Mouse (Mus musculus) intestine, embryonic 16.5 days (tissue): Measurements from ENCODE around the gene Sept10. TPM values are rescaled to one million over a fixed set of nuclear protein-coding genes. Genes with fewer than 3 reads are reported as not detected.
"Not testable (repeated sequence)": the region's sequence is repeated elsewhere in the genome, so short reads cannot be mapped to it uniquely, and the experiment has no call there.

ENCODE experiments used
- ATAC-seq: fragments of 200-750 bp; cut with Nextera tagmentation; 2 replicates; pipeline ENCODE4 v1.8.0; 2017; ENCODE audit warnings: moderate TSS enrichment, moderate library complexity
- H3K27ac ChIP-seq: fragments of 300-500 bp; sonication (generic); 2 replicates; pipeline ENCODE4 v1.5.1; 2014; ENCODE audit warnings: mild to moderate bottlenecking, low read length
- H3K27me3 ChIP-seq: fragments of 300-500 bp; sonication (generic); replicated peaks from 2 replicates; pipeline ENCODE4 v1.6.1; 2014; ENCODE audit warnings: low read length, control low read depth, mixed read lengths; ENCODE audit not compliant: control insufficient read depth, insufficient read depth
- H3K36me3 ChIP-seq: fragments of 300-500 bp; sonication (generic); 2 replicates; pipeline ENCODE4 v1.6.1; 2014; ENCODE audit warnings: low read length, control low read depth; ENCODE audit not compliant: control insufficient read depth, insufficient read depth
- H3K4me1 ChIP-seq: fragments of 300-500 bp; sonication (generic); 2 replicates; pipeline ENCODE4 v1.6.1; 2014; ENCODE audit warnings: low read length, control low read depth, mixed read lengths; ENCODE audit not compliant: control insufficient read depth, insufficient read depth
- H3K4me2 ChIP-seq: fragments of 300-500 bp; sonication (generic); 2 replicates; pipeline ENCODE4 v1.6.1; 2014; ENCODE audit warnings: low read depth, low read length, control low read depth
- H3K4me3 ChIP-seq: fragments of 300-500 bp; sonication (generic); 2 replicates; pipeline ENCODE4 v1.5.1; 2014; ENCODE audit warnings: mild to moderate bottlenecking, low read length
- H3K9ac ChIP-seq: fragments of 300-500 bp; sonication (generic); 2 replicates; pipeline ENCODE4 v1.6.1; 2014; ENCODE audit warnings: low read depth, low read length
- H3K9me3 ChIP-seq: fragments of 300-500 bp; sonication (generic); 2 replicates; pipeline ENCODE4 v1.6.1; 2016; ENCODE audit warnings: low read length, control low read depth; ENCODE audit not compliant: control insufficient read depth
- WGBS: fragments of 180-500 bp; shearing (Covaris S2); extraction: QIAGEN DNeasy Blood & Tissue Kit; methylation state at CpG from one replicate; pipeline ENCODE4 v1.1.7; 2014; 5-methylcytosine and 5-hydroxymethylcytosine counted together
- polyA plus RNA-seq: library from polyadenylated mRNA; unstranded; fragments of >200 nt; fragmentation: Nextera tagmentation; extraction: Ambion mirVana; gene quantifications from 2 replicates; pipeline ENCODE4 v1.2.1, GENCODE M21; 2015

The Sept10 gene
- polyA plus RNA-seq, 1 experiment from 2014 or later, result 24.6 TPM

GRCm38 (mm10) chr10:59105885-59106284 is 115.8 kb downstream of the Sept10 start:
- 81% methylated on average over 8 of the region's 8 CpGs for WGBS
- Histone ChIP-seq H3K4me1 (no peaks in the 10 kb centered on the region), H3K4me2 (no peak overlapping the region), H3K36me3 (no peaks in the 10 kb centered on the region), H3K9me3 (no peaks in the 10 kb centered on the region), H3K4me3 (no peak overlapping the region), H3K9ac (no peak overlapping the region), H3K27me3 (no peaks in the 10 kb centered on the region), H3K27ac (no peak overlapping the region)
- no peak for ATAC-seq

- Histone ChIP-seq H3K27ac (no peak overlapping the region), H3K4me3 (no peak overlapping the region), H3K4me1 (no peaks in the 10 kb centered on the region), H3K9me3 (no peaks in the 10 kb centered on the region), H3K27me3 (no peaks in the 10 kb centered on the region), H3K9ac (no peak overlapping the region), H3K4me2 (no peak overlapping the region), H3K36me3 (no peaks in the 10 kb centered on the region)
- WGBS, result 83% methylated on average over 5 of the region's 5 CpGs
- ATAC-seq, result no peak
Measured at GRCm38 (mm10) chr10:59104683-59105082, 117.0 kb downstream of the Sept10 start.

GRCm38 (mm10) chr10:59103076-59103475 is 118.6 kb downstream of the Sept10 start:
- ATAC-seq, H3K27ac ChIP-seq, H3K9me3 ChIP-seq, H3K9ac ChIP-seq, H3K36me3 ChIP-seq, H3K4me3 ChIP-seq, H3K27me3 ChIP-seq, H3K4me2 ChIP-seq, H3K4me1 ChIP-seq: not testable (repeated sequence)
- 91% methylated on average over 5 of the region's 5 CpGs for WGBS

- Histone ChIP-seq H3K4me1 (no peaks in the 10 kb centered on the region), H3K9ac (no peak overlapping the region), H3K27ac (no peak overlapping the region), H3K9me3 (no peaks in the 10 kb centered on the region), H3K36me3 (no peaks in the 10 kb centered on the region), H3K4me3 (no peak overlapping the region), H3K27me3 (0 out of 2 replicates have a peak, but pooled peaks cover 2% of the 10 kb centered on the region), H3K4me2 (no peak overlapping the region)
- WGBS, result 86% methylated on average over 7 of the region's 7 CpGs
- ATAC-seq, result no peak
Measured at GRCm38 (mm10) chr10:59091988-59092387, 129.7 kb downstream of the Sept10 start.

Other genes with a start within 250 kb of the Sept10 start
- 11.2 and 11.7 TPM in 2 replicates for gene Sowahc, start 106 bp upstream of the Sept10 start, polyA plus RNA-seq
- gene P4ha1, start 101.4 kb upstream of the Sept10 start, polyA plus RNA-seq, result 66.0 and 69.4 TPM in 2 replicates
- gene Gm10273, start 173.8 kb upstream of the Sept10 start, polyA plus RNA-seq, result not detected in 2 replicates
- 62.2 and 69.1 TPM in 2 replicates for gene Pla2g12b, start 181.8 kb upstream of the Sept10 start, polyA plus RNA-seq
- 2.1 and 2.3 TPM in 2 replicates for gene Oit3, start 219.9 kb upstream of the Sept10 start, polyA plus RNA-seq